Mouse (Mus musculus) ovary, postnatal 10 days (tissue): ENCODE measurements around the gene Mplkip.

Experiments used
- DNase-seq: peaks from one replicate; pipeline ENCODE4 v3.0.0; 2022; ENCODE audit warnings: low spot score

Mplkip gene

GRCm38 (mm10) chr13:17694911-17695699 is at the start of gene Mplkip, which contains the start of gene Sugct:
TSS of gene Mplkip (plus strand) at chr13:17695192.
TSS of gene Sugct (minus strand) at chr13:17695553.
- DNase-seq = peak; percentile 99

- DNase-seq = no peak
These were observed 27.6 kb upstream of the Mplkip start for GRCm38 (mm10) chr13:17667380-17667779.

- no peak for DNase-seq
These were observed 23.9 kb upstream of the Mplkip start for GRCm38 (mm10) chr13:17671122-17671521.

- no peak for DNase-seq
These were observed 5.5 kb upstream of the Mplkip start for GRCm38 (mm10) chr13:17689461-17689860.

- DNase-seq = no peak
These were observed 4.3 kb upstream of the Mplkip start for GRCm38 (mm10) chr13:17690686-17691085.

- DNase-seq = no peak
These were observed 3.6 kb upstream of the Mplkip start for GRCm38 (mm10) chr13:17691436-17691835.

- DNase-seq = no peak
These were observed 1.2 kb upstream of the Mplkip start for GRCm38 (mm10) chr13:17693816-17694215.

GRCm38 (mm10) chr13:17694414-17694813 is 578 bp upstream of the Mplkip start:
- DNase-seq = peak; percentile 50

- no peak for DNase-seq
These were observed 1.0 kb downstream of the Mplkip start for GRCm38 (mm10) chr13:17695898-17696580.

GRCm38 (mm10) chr13:17700090-17700715 is 5.2 kb downstream of the Mplkip start:
- no peak for DNase-seq

- no peak for DNase-seq
These were observed 6.3 kb downstream of the Mplkip start for GRCm38 (mm10) chr13:17701322-17701721.

- DNase-seq = no peak
These were observed 7.3 kb downstream of the Mplkip start for GRCm38 (mm10) chr13:17702311-17702710.

GRCm38 (mm10) chr13:17705188-17705826 is 10.3 kb downstream of the Mplkip start:
- DNase-seq = no peak

- no peak for DNase-seq
These were observed 13.9 kb downstream of the Mplkip start for GRCm38 (mm10) chr13:17708784-17709311.

- DNase-seq = no peak
These were observed 22.4 kb downstream of the Mplkip start for GRCm38 (mm10) chr13:17717357-17717756.

GRCm38 (mm10) chr13:17727922-17728321 is 32.9 kb downstream of the Mplkip start:
- DNase-seq = no peak

GRCm38 (mm10) chr13:17728798-17729197 is 33.8 kb downstream of the Mplkip start:
- DNase-seq = no peak
